Mouse (Mus musculus) ES-Bruce4 (cell line): Measurements from ENCODE around the gene Qars.

Experiments used
- CTCF ChIP-seq: IDR thresholded peaks from one replicate; pipeline ENCODE4 v1.8.1; 2011; ENCODE audit warnings: low read depth, low read length
- POLR2A ChIP-seq: IDR thresholded peaks from one replicate; pipeline ENCODE4 v1.8.1; 2011; ENCODE audit warnings: low read length; ENCODE audit not compliant: insufficient read depth

GRCm38 (mm10) chr9:108494905-108495304 lies 12.6 kb upstream of the Qars start:
- TF ChIP-seq POLR2A (no peak), CTCF (no peak)
